Mouse (Mus musculus): ENCODE data around the gene Txndc2.

Gene Txndc2

GRCm38 (mm10) chr17:65641734-65642218 lies at the start of gene Txndc2:
TSS of gene Txndc2 (minus strand) at chr17:65642168.
- no peak for DNase-seq

- peak; percentile 1 for DNase-seq
These were observed 41.8 kb upstream of the Txndc2 start for GRCm38 (mm10) chr17:65683731-65684130.

- peak; percentile 0 for DNase-seq
These were observed 41.3 kb upstream of the Txndc2 start for GRCm38 (mm10) chr17:65683316-65683715.

- DNase-seq: peak; percentile 0
These were observed 40.2 kb upstream of the Txndc2 start for GRCm38 (mm10) chr17:65682071-65682680.

- DNase-seq: peak; percentile 0
These were observed 39.5 kb upstream of the Txndc2 start for GRCm38 (mm10) chr17:65681516-65681915.

DNA sequence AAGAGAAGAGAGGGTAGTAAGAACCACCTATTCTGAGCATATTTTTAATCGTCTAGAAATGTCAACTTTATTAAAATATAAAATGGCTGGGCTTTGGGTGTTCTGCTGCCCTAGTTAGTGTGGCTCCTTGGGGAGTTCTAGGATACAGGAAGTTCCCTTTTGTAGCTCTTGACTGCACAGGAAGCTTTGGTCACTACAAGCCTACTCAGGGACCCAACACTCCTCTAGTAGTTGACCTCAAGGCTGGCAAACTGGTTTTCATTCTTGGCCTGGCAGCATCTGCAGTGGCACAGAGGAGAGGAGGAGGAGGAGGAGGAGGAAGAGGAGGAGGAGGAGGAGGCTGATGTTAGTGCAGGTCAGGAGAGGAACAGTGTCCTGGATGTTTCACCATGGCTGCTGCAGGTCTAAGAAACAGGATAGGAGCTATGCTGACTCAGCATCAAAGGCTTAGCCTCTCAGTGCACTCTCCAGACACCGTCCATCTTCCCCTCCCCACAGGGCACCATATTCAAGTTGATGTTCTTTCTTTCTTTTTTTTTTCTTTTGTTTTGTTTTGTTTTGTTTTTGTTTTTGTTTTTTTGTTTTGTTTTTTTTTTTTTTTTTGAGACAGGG lies 38.9 kb upstream of the Txndc2 start:
- no peak for DNase-seq

GRCm38 (mm10) chr17:65679806-65680446 lies 38.0 kb upstream of the Txndc2 start:
- DNase-seq: peak; percentile 1

GRCm38 (mm10) chr17:65677742-65678141 lies 35.8 kb upstream of the Txndc2 start:
- DNase-seq: no peak

DNA sequence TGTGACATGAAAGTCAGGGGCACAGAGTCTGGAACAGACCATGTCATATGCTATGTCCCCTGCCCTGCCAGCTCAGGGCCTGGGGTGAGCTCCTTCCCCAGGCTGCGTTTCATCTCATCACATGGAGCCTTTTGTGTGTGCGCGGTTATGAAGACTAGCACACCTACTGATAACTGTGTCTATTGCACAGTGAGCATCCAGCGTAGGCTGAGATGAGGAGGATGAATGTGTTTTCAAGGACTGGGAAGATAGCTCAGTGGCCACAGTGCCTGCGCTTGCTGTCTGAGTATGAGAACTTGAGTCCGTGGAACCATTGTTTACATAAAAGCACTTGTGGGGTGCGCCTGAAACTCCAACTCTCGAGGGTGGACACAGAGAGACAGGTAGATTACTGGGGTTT lies 34.6 kb upstream of the Txndc2 start:
- DNase-seq: no peak

DNA sequence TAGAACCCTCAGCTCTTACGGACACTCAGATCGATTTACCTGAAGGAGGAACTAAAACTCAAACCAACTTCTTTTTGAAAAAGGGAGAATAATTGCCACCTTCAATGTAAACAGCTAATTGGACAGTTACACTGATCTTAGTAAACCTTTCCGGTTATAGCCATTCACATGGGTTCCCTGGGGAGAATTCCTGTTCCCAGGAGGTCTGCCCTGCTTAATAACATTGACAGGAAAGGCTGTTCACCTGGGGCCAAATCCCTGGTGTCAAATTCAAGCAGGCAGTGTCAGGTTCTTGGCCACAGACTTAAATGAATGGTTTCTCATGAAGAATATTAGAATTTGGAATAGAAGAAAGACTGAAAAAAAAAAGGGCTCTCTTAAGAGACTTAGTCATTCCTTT lies 34.0 kb upstream of the Txndc2 start:
- no peak for DNase-seq

- DNase-seq: peak; percentile 11
These were observed 32.8 kb upstream of the Txndc2 start for GRCm38 (mm10) chr17:65674710-65675171.

- DNase-seq: peak; percentile 1
These were observed 31.0 kb upstream of the Txndc2 start for GRCm38 (mm10) chr17:65672926-65673325.

- no peak for DNase-seq
These were observed 27.1 kb upstream of the Txndc2 start for GRCm38 (mm10) chr17:65669061-65669460.

- no peak for DNase-seq
These were observed 25.8 kb upstream of the Txndc2 start for GRCm38 (mm10) chr17:65667792-65668191.

DNA sequence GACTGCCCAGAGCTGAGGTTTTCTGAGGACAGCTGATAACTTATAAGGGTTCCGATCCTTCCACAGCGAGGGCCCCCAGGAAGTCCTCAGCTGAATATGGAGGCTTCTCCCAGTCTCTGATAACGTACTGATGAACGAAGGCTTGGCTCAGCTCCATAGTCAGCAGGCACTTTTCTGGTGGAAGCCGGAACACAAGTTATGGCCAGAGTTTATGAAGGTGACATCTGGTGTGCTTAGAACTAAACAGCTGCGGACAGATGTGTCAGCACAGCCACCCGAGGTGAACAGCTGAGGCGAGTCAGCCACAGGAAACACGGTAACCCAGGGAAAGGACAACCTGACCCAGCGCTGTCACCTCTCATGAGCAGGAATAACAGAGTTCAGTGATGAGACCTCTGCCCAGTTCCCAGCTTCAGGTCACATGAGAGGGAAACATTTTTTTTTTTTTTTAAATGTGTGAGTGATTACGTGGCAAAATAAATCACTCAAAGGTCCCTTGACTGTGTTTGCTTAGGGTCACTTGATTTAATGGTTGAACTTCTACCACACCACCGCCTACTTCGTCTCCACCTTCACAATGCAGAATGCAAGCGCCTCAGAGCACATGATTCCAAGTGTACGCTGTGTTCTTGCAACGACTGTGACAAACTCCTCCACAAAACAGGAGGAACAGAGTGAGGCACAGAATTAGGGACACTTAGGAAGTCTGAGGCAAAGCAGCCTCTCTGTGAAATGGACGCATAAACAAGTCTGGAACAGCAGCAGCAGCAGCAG lies 24.6 kb upstream of the Txndc2 start:
- peak; percentile 71 for DNase-seq

GRCm38 (mm10) chr17:65665786-65666387 lies 23.9 kb upstream of the Txndc2 start:
- no peak for DNase-seq

GRCm38 (mm10) chr17:65663329-65664078 lies 21.5 kb upstream of the Txndc2 start:
- DNase-seq: no peak

GRCm38 (mm10) chr17:65662662-65663061 lies 20.7 kb upstream of the Txndc2 start:
- DNase-seq: no peak

DNA sequence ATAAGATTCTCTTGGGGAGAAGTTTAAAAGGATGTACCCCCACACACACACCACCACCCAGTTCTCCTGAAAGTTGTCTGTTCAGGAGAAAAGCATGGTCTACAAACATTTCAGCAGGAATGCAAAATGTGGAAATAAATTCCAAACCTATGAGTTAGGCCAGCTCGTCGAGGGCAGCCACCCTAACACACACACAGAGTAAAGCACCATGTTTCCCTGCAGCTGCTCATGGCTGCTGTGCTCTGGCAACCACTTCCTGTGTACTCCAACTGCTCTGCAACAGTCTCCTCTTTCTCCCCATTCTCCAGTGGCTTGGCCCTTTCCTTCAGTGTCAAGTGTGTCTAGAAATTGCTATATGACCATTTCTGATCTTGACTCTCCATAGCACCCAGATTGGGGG lies 16.4 kb upstream of the Txndc2 start:
- DNase-seq: no peak

DNA sequence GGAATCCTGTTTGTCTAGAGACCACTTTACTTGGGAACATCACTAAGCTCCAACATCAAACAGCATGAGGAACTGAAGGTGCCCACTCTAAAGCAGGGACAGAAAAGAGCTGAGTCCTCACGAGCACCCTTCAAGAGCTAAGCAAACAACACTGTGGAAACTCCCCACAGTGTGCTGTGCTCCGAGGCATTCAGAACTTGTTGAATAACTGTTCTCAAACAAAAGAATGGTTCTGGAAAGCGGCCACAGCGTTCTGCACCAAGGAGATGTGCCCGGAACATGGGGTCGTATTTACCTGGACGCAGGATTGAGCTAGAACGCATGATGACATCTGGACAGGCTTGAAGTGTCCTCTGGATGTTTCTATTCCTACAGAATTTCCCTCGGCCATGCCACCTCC lies 16.0 kb upstream of the Txndc2 start:
- DNase-seq: no peak

- DNase-seq: no peak
These were observed 14.8 kb upstream of the Txndc2 start for GRCm38 (mm10) chr17:65656731-65657130.

DNA sequence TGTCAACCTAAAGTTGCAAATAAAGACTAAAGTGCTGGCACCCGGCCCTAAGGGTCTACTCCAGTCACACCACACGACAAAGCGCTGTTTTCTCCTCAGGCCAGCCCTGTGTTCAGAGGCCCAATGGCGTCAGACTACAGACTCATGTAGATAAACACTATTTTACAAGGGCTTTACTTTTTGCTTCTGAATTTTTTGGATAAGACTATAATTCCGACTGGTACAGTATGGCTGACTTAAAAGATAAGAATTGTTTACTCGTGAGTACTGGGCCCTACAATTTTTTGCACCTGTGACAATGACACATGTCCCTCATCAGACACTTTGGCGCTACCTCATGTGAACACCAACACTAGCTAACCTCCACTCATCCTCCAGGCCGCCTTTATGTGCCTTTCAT lies 14.1 kb upstream of the Txndc2 start:
- no peak for DNase-seq

Measured in kidney, adult 11 months (tissue).